Mouse (Mus musculus): ENCODE measurements around the gene Ttc41.

DNA sequence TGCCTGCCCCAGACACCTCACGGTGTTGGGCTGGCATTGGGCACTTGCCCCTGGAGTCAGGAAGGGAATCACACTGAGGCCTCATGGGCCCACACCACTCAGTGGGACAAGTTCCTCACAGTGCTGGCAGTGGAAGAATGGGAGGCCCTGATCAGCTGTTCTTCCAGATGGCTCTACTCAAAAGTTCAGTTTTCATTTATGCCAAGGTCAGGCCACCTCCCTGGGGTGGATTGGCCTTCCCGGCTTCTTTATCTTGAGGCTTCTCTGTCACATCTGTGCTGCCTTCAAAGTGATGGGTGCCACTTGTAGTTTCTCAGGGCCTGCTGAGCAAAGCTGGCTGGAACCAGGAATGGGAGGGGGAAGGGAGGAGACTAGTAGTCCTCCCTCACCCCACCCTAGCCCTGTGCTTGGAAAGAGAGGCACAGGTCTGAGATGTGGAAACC, 87.9 kb downstream of the Ttc41 start:
- TF ChIP-seq CTCF (IDR thresholded peaks at IDR 0.05; ENCODE audit: control insufficient read depth, insufficient read depth, insufficient replicate concordance, low read depth, low read length): no peak
- TF ChIP-seq POLR2A (IDR thresholded peaks at IDR 0.05; ENCODE audit: control insufficient read depth, low read depth, low read length): no peak
